Mouse (Mus musculus) frontal cortex, postnatal 36 days (tissue): ENCODE data around the gene Ppat.
"Not testable (repeated sequence)": the region's sequence is repeated elsewhere in the genome, so short reads cannot be mapped to it uniquely, and the experiment has no call there.

Experiments
- DNase-seq, 2 experiments: peaks; one replicate each; pipeline ENCODE4 v3.0.0; 2022; ENCODE audit warnings: low spot score in 2 of 2

The Ppat gene

GRCm38 (mm10) chr5:76951106-76952027 is at the start of gene Ppat, which contains the start of gene Paics:
Ppat (minus strand) TSS chr5:76951578.
Paics (plus strand) TSS chr5:76951307.
- peak; percentile 97 to 98 for DNase-seq

- peak in 1 of 2 experiments; percentile 56 for DNase-seq
Measured at GRCm38 (mm10) chr5:76998416-76998815, 47.0 kb upstream of the Ppat start.

GRCm38 (mm10) chr5:76993174-76993814 is 41.9 kb upstream of the Ppat start:
- DNase-seq, result no peak

- no peak for DNase-seq
Measured at GRCm38 (mm10) chr5:76990789-76991188, 39.4 kb upstream of the Ppat start.

GRCm38 (mm10) chr5:76984015-76984414 is 32.6 kb upstream of the Ppat start:
- no peak for DNase-seq

GRCm38 (mm10) chr5:76975736-76976135 is 24.4 kb upstream of the Ppat start:
- no peak for DNase-seq

GRCm38 (mm10) chr5:76974554-76975285 is 23.3 kb upstream of the Ppat start, which contains the start of gene Srp72:
Srp72 (plus strand) TSS chr5:76974683.
- peak; percentile 68 to 75 for DNase-seq

GRCm38 (mm10) chr5:76974207-76974553 is 22.8 kb upstream of the Ppat start:
- no peak for DNase-seq

- DNase-seq, result no peak
Measured at GRCm38 (mm10) chr5:76973488-76973887, 22.1 kb upstream of the Ppat start.

- not testable (repeated sequence) for DNase-seq
Measured at GRCm38 (mm10) chr5:76971115-76971514, 19.7 kb upstream of the Ppat start.

- no peak for DNase-seq
Measured at GRCm38 (mm10) chr5:76969250-76969649, 17.9 kb upstream of the Ppat start.

- DNase-seq, result no peak
Measured at GRCm38 (mm10) chr5:76964651-76965050, 13.3 kb upstream of the Ppat start.

- DNase-seq, result no peak
Measured at GRCm38 (mm10) chr5:76962545-76962944, 11.2 kb upstream of the Ppat start.

GRCm38 (mm10) chr5:76959587-76959986 is 8.2 kb upstream of the Ppat start:
- DNase-seq, result no peak

GRCm38 (mm10) chr5:76957954-76958353 is 6.6 kb upstream of the Ppat start:
- DNase-seq, result no peak

- no peak for DNase-seq
Measured at GRCm38 (mm10) chr5:76955474-76955873, 4.1 kb upstream of the Ppat start.

- DNase-seq, result no peak
Measured at GRCm38 (mm10) chr5:76954271-76954900, 3.0 kb upstream of the Ppat start.

- no peak for DNase-seq
Measured at GRCm38 (mm10) chr5:76953794-76954193, 2.4 kb upstream of the Ppat start.

GRCm38 (mm10) chr5:76952112-76953040 is 998 bp upstream of the Ppat start:
- DNase-seq, result no peak

- DNase-seq, result no peak
Measured at GRCm38 (mm10) chr5:76950343-76951105, 854 bp downstream of the Ppat start.
